Mouse (Mus musculus): ENCODE results near the gene Lix1l.

Lix1l gene

DNA sequence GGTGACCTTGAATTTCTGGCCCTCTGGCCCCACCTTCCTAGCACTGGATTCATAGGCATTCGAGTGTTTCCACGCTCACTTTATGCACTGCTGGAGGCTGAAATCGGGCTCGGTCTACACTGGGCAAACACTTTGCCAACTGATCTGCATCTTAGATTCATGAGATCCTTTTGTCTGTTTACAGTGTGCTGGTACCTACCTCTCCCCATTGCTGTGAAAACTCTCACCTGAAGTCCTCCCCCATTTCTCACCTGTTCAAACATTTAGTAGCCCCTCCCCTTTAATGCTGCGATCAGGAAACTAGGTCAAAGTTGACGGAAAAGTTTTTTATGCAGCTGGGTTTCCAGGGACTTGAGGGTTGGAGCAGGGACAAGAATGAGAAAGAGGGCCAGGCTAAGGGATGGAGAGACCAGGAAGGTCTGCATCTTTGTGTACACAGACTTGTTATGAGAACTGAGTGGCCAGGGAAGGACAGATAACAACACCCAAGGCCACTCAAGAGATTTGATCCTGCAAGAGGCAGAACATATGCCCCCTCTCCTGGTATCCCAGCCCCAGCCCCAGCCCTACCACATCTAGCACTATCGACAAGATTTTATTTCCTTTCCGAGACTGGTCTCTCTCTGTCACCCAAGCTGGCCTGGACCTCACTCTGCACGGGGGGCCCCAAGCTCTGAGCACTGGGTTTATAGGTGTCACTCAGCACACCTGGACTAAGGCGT is 36.9 kb upstream of the Lix1l start:
- in situ Hi-C loops (cut with MboI, MseI) = loop anchor here in 1 of 2 experiments (25.0 kb wide), 1 partner anchor 902 kb away; the partner anchor contains the start of gene Mcl1

GRCm38 (mm10) chr3:96564633-96565032 is 36.3 kb upstream of the Lix1l start:
- in situ Hi-C loops (cut with MboI, MseI) = loop anchor here in 1 of 2 experiments (25.0 kb wide), 1 partner anchor 902 kb away; the partner anchor contains the start of gene Mcl1

- in situ Hi-C loops (cut with MboI, MseI) = loop anchor here in 1 of 2 experiments (25.0 kb wide), 1 partner anchor 903 kb away; the partner anchor contains the start of gene Mcl1
Measured at GRCm38 (mm10) chr3:96565105-96565504, 35.8 kb upstream of the Lix1l start.

GRCm38 (mm10) chr3:96566661-96567450 is 34.1 kb upstream of the Lix1l start:
- in situ Hi-C loops (cut with MboI, MseI) = loop anchor here in 1 of 2 experiments (25.0 kb wide), 1 partner anchor 905 kb away; the partner anchor contains the start of gene Mcl1

GRCm38 (mm10) chr3:96568605-96569004 is 32.3 kb upstream of the Lix1l start:
- in situ Hi-C loops (cut with MboI, MseI) = loop anchor here in 1 of 2 experiments (25.0 kb wide), 1 partner anchor 906 kb away; the partner anchor contains the start of gene Mcl1

DNA sequence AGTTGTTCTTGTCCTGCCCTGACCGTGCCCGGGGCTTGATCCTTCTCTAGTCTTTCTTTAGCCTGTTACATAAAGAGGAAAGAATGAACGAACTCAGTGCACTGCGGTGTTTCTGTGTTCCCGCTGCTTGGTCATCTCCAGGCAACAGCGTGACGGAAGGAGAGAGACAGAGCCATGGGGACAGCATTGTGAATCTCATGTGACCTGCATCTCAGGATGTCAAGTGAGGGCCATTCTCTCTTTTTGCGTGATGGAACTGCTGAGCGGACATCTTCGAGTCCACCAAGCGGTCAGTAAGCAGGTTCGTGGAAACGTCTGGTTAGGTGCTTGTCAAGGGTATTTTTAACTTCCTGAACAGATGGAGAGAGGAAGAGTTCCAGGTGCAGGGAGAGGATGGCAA is 31.4 kb upstream of the Lix1l start:
- in situ Hi-C loops (cut with MboI, MseI) = loop anchor here in 1 of 2 experiments (25.0 kb wide), 1 partner anchor 907 kb away; the partner anchor contains the start of gene Mcl1

GRCm38 (mm10) chr3:96569966-96570605 is 30.9 kb upstream of the Lix1l start:
- in situ Hi-C loops (cut with MboI, MseI) = loop anchor here in 1 of 2 experiments (25.0 kb wide), 1 partner anchor 908 kb away; the partner anchor contains the start of gene Mcl1

- in situ Hi-C loops (cut with MboI, MseI) = loop anchor here in 1 of 2 experiments (25.0 kb wide), 1 partner anchor 908 kb away; the partner anchor contains the start of gene Mcl1
Measured at GRCm38 (mm10) chr3:96570643-96571042, 30.3 kb upstream of the Lix1l start.

DNA sequence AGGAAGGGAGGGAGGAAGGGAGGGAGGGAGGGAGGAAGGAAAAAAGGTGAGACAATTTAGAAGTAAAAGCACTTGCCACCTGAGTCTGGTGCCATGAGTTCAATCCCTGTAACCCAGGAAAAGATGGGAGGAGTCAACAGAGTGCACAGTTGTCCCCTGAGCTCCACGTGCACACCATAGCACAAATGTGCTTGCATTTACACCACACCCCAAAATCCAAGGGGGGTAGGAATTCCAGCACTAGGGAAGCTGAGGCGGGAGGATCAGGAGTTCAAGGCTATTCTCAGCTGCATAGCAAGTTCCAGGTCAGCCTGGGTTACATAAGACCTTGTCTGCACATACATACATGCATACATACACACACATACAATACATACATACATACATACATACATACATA is 29.6 kb upstream of the Lix1l start:
- in situ Hi-C loops (cut with MboI, MseI) = loop anchor here in 1 of 2 experiments (25.0 kb wide), 1 partner anchor 909 kb away; the partner anchor contains the start of gene Mcl1

DNA sequence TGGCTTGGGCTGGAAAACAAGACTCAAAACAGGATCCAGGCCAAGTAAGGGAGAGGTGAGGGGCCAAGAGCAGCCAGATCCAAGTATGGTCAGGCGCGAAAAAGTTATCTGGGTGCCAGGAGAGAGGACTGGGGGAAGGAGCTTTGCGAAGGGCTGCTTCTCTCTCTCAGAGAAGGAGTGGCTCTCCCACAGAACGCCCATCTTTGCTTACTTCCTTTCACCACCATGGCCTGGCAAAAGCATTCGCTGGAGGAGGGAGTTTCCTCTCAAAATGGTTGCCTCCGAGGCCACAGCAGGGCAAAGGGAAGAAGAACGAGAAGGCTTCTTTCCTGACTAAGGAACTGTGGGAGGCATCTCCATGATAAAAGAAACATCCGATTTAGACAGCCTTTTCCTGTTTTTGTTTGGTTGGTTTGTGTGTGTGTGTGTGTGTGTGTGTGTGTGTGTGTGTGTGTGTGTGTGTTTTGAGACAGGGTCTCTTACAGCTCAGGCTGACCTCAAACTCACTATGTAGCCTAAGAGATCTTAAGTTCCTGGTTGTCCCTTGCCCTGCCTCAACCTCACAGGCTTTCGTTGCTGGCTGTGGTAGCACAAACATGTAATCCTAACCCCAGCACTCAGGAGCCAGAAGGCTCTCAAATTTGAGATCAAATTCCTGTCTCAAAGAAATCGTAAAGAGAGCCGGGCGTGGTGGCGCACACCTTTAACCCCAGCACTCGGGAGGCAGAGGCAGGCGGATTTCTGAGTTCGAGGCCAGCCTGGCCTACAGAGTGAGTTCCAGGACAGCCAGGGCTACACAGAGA is 28.9 kb upstream of the Lix1l start:
- in situ Hi-C loops (cut with MboI, MseI) = loop anchor here in 1 of 2 experiments (25.0 kb wide), 1 partner anchor 910 kb away; the partner anchor contains the start of gene Mcl1

DNA sequence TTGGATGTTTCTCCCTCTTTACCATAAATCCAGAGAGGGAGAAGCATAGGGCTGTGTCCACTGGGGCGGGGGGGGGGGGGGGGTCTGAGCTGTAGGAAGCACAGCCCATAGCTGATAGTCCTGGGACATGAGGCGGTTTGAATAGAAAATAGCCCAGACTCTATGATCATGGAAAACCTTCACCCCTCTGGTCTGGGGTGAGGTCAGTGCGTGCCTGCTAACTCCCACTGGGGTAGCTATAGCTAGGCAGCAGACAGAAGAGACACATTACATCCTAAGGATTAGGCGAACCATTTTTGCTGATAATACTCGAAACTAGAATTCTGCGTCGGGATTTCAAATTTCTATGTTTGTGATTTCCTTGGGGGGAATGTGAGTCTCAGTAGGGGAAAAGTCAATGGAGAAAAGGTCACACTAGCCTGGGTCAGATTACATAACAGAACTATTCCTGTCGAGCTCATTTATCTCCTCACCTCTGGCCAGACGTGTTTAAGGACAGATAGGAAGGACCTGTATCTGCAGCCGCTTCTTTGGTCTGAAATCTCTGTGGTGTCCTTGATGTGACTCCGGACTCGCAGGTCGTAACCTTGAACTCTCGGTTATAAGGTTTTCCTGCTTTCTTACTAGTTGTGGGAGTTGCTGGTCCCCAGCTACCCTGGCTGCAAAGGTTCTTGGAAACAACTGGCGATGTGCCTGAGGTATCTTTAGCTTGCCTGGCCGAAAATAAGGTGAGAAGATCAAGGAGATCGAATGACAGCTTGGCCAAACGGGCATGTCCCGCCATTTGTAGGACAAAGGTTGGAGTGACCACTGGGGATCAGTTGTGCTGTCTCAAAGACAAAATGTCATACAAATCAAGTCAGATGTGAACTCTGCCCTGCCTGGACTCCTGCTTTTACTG is 27.1 kb upstream of the Lix1l start:
- in situ Hi-C loops (cut with MboI, MseI) = loop anchor here in 1 of 2 experiments (25.0 kb wide), 1 partner anchor 912 kb away; the partner anchor contains the start of gene Mcl1

DNA sequence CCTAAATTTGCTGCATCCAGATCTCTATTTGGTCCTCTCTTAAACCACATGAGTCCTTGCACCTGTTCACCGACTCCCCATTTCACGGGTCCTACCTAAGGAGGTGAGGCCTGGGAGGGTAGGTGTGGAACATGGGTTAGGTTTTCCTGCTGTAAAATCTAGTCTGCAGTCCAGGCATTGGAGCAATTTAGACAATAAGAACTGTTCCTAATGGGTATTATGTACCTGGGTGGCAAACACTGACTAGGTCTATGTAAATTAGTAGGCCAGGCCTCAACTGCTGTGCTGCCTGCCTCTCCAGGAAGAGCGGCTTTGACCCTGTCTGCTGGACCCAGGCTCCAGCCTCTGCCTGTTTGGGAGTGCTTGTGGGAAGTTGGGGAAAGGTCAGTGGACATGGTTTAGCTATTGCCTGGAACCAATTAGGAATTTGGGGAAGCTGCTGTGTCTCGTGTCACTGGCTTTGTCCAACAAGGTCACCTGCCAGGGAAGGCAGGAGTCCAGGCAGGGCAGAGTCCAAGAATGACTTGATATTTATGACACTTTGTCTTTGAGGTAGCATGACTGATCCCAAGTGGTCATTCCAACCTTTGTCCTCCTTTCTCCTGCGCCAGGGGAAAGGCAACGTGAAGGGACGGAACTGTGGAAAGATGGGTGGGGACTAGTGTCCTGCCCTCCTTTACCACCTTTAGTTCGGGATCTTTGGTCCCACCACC is 25.5 kb upstream of the Lix1l start:
- in situ Hi-C loops (cut with MboI, MseI) = loop anchor here (5.0 kb wide), 1 partner anchor 33 kb away; no protein-coding TSS in a partner anchor

DNA sequence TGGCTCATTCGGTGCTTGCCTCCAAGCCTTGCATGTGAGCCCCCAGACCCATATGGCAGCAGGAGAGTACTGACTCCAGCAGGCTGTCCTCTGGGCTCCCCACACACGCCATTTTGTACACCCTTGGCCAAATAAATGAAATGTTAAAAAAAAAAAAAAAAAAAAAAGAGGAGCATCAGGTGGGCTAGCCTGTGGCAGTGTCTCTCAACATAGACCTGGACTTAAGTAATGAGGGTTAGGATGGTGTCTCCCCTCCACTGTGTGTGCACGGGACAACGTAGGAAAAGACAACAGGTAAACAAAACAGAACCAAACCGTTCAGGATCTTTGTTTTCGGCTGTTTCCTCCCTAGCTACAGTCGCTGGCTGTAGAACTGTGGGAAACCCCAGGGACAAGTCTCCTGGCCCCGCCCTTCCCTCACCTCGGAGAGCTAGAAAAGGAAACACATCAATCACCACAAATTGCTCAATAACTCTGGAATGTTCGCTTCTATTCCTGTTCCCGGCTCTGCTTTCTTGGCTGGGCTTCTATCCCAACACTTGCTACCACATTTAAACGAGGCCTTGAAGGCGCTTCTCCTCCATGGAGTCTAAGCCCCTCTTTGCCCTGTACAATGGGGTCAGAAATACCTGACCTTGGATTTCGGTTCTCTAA is 24.8 kb upstream of the Lix1l start:
- in situ Hi-C loops (cut with MboI, MseI) = loop anchor here (5.0 kb wide), 1 partner anchor 34 kb away; no protein-coding TSS in a partner anchor

GRCm38 (mm10) chr3:96576690-96577541 is 24.0 kb upstream of the Lix1l start, which contains the start of gene Gm16253:
TSS of gene Gm16253 (plus strand) at chr3:96576984.
- in situ Hi-C loops (cut with MboI, MseI) = loop anchor here (5.0 kb wide), 1 partner anchor 35 kb away; no protein-coding TSS in a partner anchor

- in situ Hi-C loops (cut with MboI, MseI) = loop anchor here (5.0 kb wide), 1 partner anchor 35 kb away; no protein-coding TSS in a partner anchor
Measured at GRCm38 (mm10) chr3:96577566-96577965, 23.4 kb upstream of the Lix1l start.

GRCm38 (mm10) chr3:96578561-96579238 is 22.2 kb upstream of the Lix1l start:
- in situ Hi-C loops (cut with MboI, MseI) = loop anchor here (5.0 kb wide), 1 partner anchor 36 kb away; no protein-coding TSS in a partner anchor
